Mouse (Mus musculus) heart, postnatal 0 days (tissue): Measurements from ENCODE around the gene Nme8.

ENCODE experiments used
- CTCF ChIP-seq: IDR thresholded peaks from 2 replicates; pipeline ENCODE4 v1.5.1; 2016; ENCODE audit warnings: antibody characterized with exemption, control low read depth, low read depth
- EP300 ChIP-seq: IDR thresholded peaks from 2 replicates; pipeline ENCODE4 v1.6.1; 2016; ENCODE audit warnings: antibody characterized with exemption, low read depth

- TF ChIP-seq CTCF (no peak), EP300 (no peak)
Measured at GRCm38 (mm10) chr13:19624632-19625320, 72.8 kb downstream of the Nme8 start.
